9 mouse cellular contexts compared by ENCODE assay signal in genomic region chr8:105270101-105270915, GRCm38 (mm10). TPM values are rescaled to one million over a fixed set of nuclear protein-coding genes. Genes with fewer than 3 reads are reported as not detected.
A peak's percentile ranks its signal among the peaks of the same experiment; 100 is the strongest.
DNase-seq lines count a peak whose midpoint lies in the region; ATAC-seq lines count a peak whose summit lies in the region.
"Had no signal": no experiment of that assay in that cellular context is flagged by ENCODE, and none has a peak within 500 bp of the region (broad histone marks: within the 10 kb centered on the region; RNA-seq: fewer than 3 reads in every experiment).

No protein-coding gene starts in this region.

- intact Hi-C loops in left cerebral cortex, postnatal 10 days (cut with DNase I): no loop called here

- H3K4me2 ChIP-seq in limb, embryonic 13.5 days (replicated peaks): peak overlapping the region; percentile 87

- H3K36me3 ChIP-seq in megakaryocyte, embryonic 14.5 days (replicated peaks; ENCODE audit: low read length): peaks cover 32% of the 10 kb centered on the region
- H3K36me3 ChIP-seq in limb, embryonic 13.5 days: no peaks in the 10 kb centered on the region
- no peaks in the 10 kb centered on the region for H3K36me3 ChIP-seq in splenic B cell, adult 2 months (ENCODE audit: control insufficient read depth, insufficient read depth, low read length, poor library complexity, severe bottlenecking)

- peaks cover 68% of the 10 kb centered on the region for H3K27me3 ChIP-seq in megakaryocyte, embryonic 14.5 days (replicated peaks)
- H3K27me3 ChIP-seq in limb, embryonic 13.5 days: peaks cover 99% of the 10 kb centered on the region
- H3K27me3 ChIP-seq in splenic B cell, adult 2 months (ENCODE audit: control insufficient read depth, insufficient read depth, low read length, poor library complexity, severe bottlenecking): no peaks in the 10 kb centered on the region

- no peak overlapping the region for H3K27ac ChIP-seq in limb, embryonic 13.5 days

- H3K9ac ChIP-seq in limb, embryonic 13.5 days: peak overlapping the region; percentile 62; the same call in 1 of the 2 replicates

- H3K9me3 ChIP-seq in megakaryocyte, embryonic 14.5 days: peaks cover 14% of the 10 kb centered on the region
- H3K9me3 ChIP-seq in limb, embryonic 13.5 days: 0 out of 2 replicates have a peak, but pooled peaks cover 4% of the 10 kb centered on the region

- peak; percentile 46 for DNase-seq in CD4-positive, CD25-positive, alpha-beta regulatory T cell, adult 2 months (ENCODE audit: low read depth, low spot score)
- peak; percentile 41 for DNase-seq in splenic B cell, adult 2 months (ENCODE audit: low read depth, low spot score)
- no peak for DNase-seq in adrenal gland, adult 8-10 months
- DNase-seq in left cerebral cortex, postnatal 10 days (ENCODE audit: extremely low spot score in 1 of 2, low spot score in 2 of 2): no peak

- H3K4me3 ChIP-seq in megakaryocyte, embryonic 14.5 days (replicated peaks): peak overlapping the region; percentile 89
- H3K4me3 ChIP-seq in limb, embryonic 13.5 days: peak overlapping the region; percentile 52

- 3% methylated on average over 39 of the region's 39 CpGs for WGBS in limb, embryonic 13.5 days

- H3K4me1 ChIP-seq in megakaryocyte, embryonic 14.5 days: peaks cover 44% of the 10 kb centered on the region
- H3K4me1 ChIP-seq in limb, embryonic 13.5 days: peaks cover 35% of the 10 kb centered on the region

- ATAC-seq in CD4-positive, CD25-positive, alpha-beta regulatory T cell, adult 4 months: no peak
- ATAC-seq in megakaryocyte, adult 5-6 weeks (ENCODE audit: poor library complexity, severe bottlenecking): no peak
- no peak for ATAC-seq in limb, embryonic 13.5 days (ENCODE audit: low FRiP score, low read depth)

RNA-seq across cellular contexts. Expression of gene Hsf4, which starts 0.7 kb away (rescaled TPM):
- polyA plus RNA-seq in CD4-positive, CD25-positive, alpha-beta regulatory T cell, adult 4 months (2017; shearing (Covaris generic)): under 1 TPM; 0.26 to 0.39 TPM
- polyA plus RNA-seq in megakaryocyte, embryonic 14.5 days (2012; ENCODE audit: insufficient read depth, low replicate concordance): 0.73 TPM in 1 of 2 replicates, not detected in the other
- 0.22 TPM in 1 of 2 replicates, not detected in the other for total RNA-seq in megakaryocyte, adult 5-6 weeks (2015)
- total RNA-seq in megakaryocyte, adult 5-6 weeks (2017): not detected in 2 replicates
- polyA plus RNA-seq in limb, embryonic 13.5 days (2015; fragmentation: Nextera tagmentation; extraction: Ambion mirVana): 0.11 and 0.19 TPM in 2 replicates
- total RNA-seq in adrenal gland, adult 8-10 months (2022): 1 to 10 TPM; 2.1 to 4.8 (median 3.3) TPM
- under 1 TPM; 0.34 to 0.75 TPM for total RNA-seq in left cerebral cortex, postnatal 10 days (2021)
- total RNA-seq: common myeloid progenitor, adult 5-6 weeks had no signal

RNA-seq across cellular contexts. Expression of gene Nol3, which starts 5.6 kb away (rescaled TPM):
- polyA plus RNA-seq in CD4-positive, CD25-positive, alpha-beta regulatory T cell, adult 4 months (2017; shearing (Covaris generic)): under 1 TPM in 1 of 2 experiments, not detected in 1; 0.15 TPM
- polyA plus RNA-seq in megakaryocyte, embryonic 14.5 days (2012; ENCODE audit: insufficient read depth, low replicate concordance): 0.41 TPM in 1 of 2 replicates, not detected in the other
- not detected in 2 replicates for total RNA-seq in megakaryocyte, adult 5-6 weeks (2015)
- 0.07 TPM in 1 of 2 replicates, not detected in the other for total RNA-seq in megakaryocyte, adult 5-6 weeks (2017)
- 2.7 and 3.1 TPM in 2 replicates for polyA plus RNA-seq in limb, embryonic 13.5 days (2015; fragmentation: Nextera tagmentation; extraction: Ambion mirVana)
- 10 to 100 TPM in 1 of 4 experiments, 1 to 10 TPM in 3; 5.5 to 11.7 (median 6.5) TPM for total RNA-seq in adrenal gland, adult 8-10 months (2022)
- total RNA-seq in left cerebral cortex, postnatal 10 days (2021): 1 to 10 TPM; 3.2 to 3.5 TPM

RNA-seq across cellular contexts. Expression of gene Fbxl8, which starts 5.9 kb away (rescaled TPM):
- polyA plus RNA-seq in CD4-positive, CD25-positive, alpha-beta regulatory T cell, adult 4 months (2017; shearing (Covaris generic)): 10 to 100 TPM; 16.5 to 27.6 TPM
- polyA plus RNA-seq in megakaryocyte, embryonic 14.5 days (2012; ENCODE audit: insufficient read depth, low replicate concordance): 6.2 and 8.9 TPM in 2 replicates
- 4.1 and 6.3 TPM in 2 replicates for total RNA-seq in megakaryocyte, adult 5-6 weeks (2015)
- total RNA-seq in megakaryocyte, adult 5-6 weeks (2017): 3.3 and 3.6 TPM in 2 replicates
- polyA plus RNA-seq in limb, embryonic 13.5 days (2015; fragmentation: Nextera tagmentation; extraction: Ambion mirVana): 2.6 and 2.8 TPM in 2 replicates
- total RNA-seq in adrenal gland, adult 8-10 months (2022): 1 to 10 TPM; 3.9 to 5.4 (median 4.5) TPM
- under 1 TPM; 0.58 to 0.61 TPM for total RNA-seq in left cerebral cortex, postnatal 10 days (2021)

RNA-seq across cellular contexts. Expression of gene Tradd, which starts 5.9 kb away (rescaled TPM):
- polyA plus RNA-seq in CD4-positive, CD25-positive, alpha-beta regulatory T cell, adult 4 months (2017; shearing (Covaris generic)): 10 to 100 TPM; 58.1 to 76.0 TPM
- 32.6 and 35.8 TPM in 2 replicates for polyA plus RNA-seq in megakaryocyte, embryonic 14.5 days (2012; ENCODE audit: insufficient read depth, low replicate concordance)
- 10.6 and 11.1 TPM in 2 replicates for total RNA-seq in megakaryocyte, adult 5-6 weeks (2015)
- 13.3 and 13.5 TPM in 2 replicates for total RNA-seq in megakaryocyte, adult 5-6 weeks (2017)
- 20.1 and 23.2 TPM in 2 replicates for polyA plus RNA-seq in limb, embryonic 13.5 days (2015; fragmentation: Nextera tagmentation; extraction: Ambion mirVana)
- total RNA-seq in adrenal gland, adult 8-10 months (2022): 10 to 100 TPM; 15.5 to 20.0 (median 19.2) TPM
- total RNA-seq in left cerebral cortex, postnatal 10 days (2021): 1 to 10 TPM; 5.5 to 5.8 TPM

RNA-seq across cellular contexts. Expression of gene B3gnt9, which starts 15.4 kb away (rescaled TPM):
- under 1 TPM; 0.33 to 0.47 TPM for polyA plus RNA-seq in CD4-positive, CD25-positive, alpha-beta regulatory T cell, adult 4 months (2017; shearing (Covaris generic))
- 4.9 and 14.6 TPM in 2 replicates for polyA plus RNA-seq in megakaryocyte, embryonic 14.5 days (2012; ENCODE audit: insufficient read depth, low replicate concordance)
- total RNA-seq in megakaryocyte, adult 5-6 weeks (2015): 0.31 TPM in 1 of 2 replicates, not detected in the other
- 0.15 TPM in 1 of 2 replicates, not detected in the other for total RNA-seq in megakaryocyte, adult 5-6 weeks (2017)
- 24.7 and 25.4 TPM in 2 replicates for polyA plus RNA-seq in limb, embryonic 13.5 days (2015; fragmentation: Nextera tagmentation; extraction: Ambion mirVana)
- total RNA-seq in adrenal gland, adult 8-10 months (2022): 1 to 10 TPM; 3.5 to 5.9 (median 4.6) TPM
- total RNA-seq in left cerebral cortex, postnatal 10 days (2021): 1 to 10 TPM; 3.0 to 3.8 TPM

Comparison
In these comparisons a context has a peak if more than half of its experiments do, and no peak if none do; other contexts are left out.
1. DNase-seq: peak in CD4-positive, CD25-positive, alpha-beta regulatory T cell, adult 2 months (single experiment) and splenic B cell, adult 2 months (single experiment); none in adrenal gland, adult 8-10 months (single experiment) and left cerebral cortex, postnatal 10 days (0 of 2).